Mouse (Mus musculus) MEL (cell line): ENCODE results near the gene Tekt4. TPM values are rescaled to one million over a fixed set of nuclear protein-coding genes. Genes with fewer than 3 reads are reported as not detected.

Experiments used
- DNase-seq: peaks from one replicate; pipeline ENCODE4 v3.0.0; 2011; ENCODE audit warnings: low read depth, low spot score
- H3K27ac ChIP-seq: 2 replicates; pipeline ENCODE4 v1.5.1; 2012; ENCODE audit warnings: low read depth, mild to moderate bottlenecking, control low read depth, low read length, moderate library complexity; ENCODE audit not compliant: control insufficient read depth
- H3K27me3 ChIP-seq, 2 experiments: fragments of 150-350 bp in 1 of 2; sonication (generic) in 1 of 2; 2 replicates each; pipeline ENCODE4 v1.6.1; 2012; ENCODE audit warnings: low read length in 2 of 2, mild to moderate bottlenecking in 2 of 2, improper control_type of control experiment in 1 of 2, moderate library complexity in 1 of 2; ENCODE audit not compliant: insufficient read depth in 2 of 2, control insufficient read depth in 1 of 2
- H3K36me3 ChIP-seq, 2 experiments: 2 replicates each; pipeline ENCODE4 v1.6.1; 2012 to 2014; ENCODE audit warnings: low read length in 2 of 2, improper control_type of control experiment in 1 of 2, inconsistent platforms in 1 of 2, mild to moderate bottlenecking in 1 of 2; ENCODE audit not compliant: insufficient read depth in 2 of 2, control insufficient read depth in 1 of 2
- H3K4me1 ChIP-seq, 2 experiments: fragments of 150-350 bp in 1 of 2; sonication (generic) in 1 of 2; 2 replicates each; pipeline ENCODE4 v1.6.1; 2012; ENCODE audit warnings: low read length in 2 of 2, improper control_type of control experiment in 1 of 2, mild to moderate bottlenecking in 1 of 2; ENCODE audit not compliant: insufficient read depth in 2 of 2, control insufficient read depth in 1 of 2
- H3K4me3 ChIP-seq, 2 experiments: fragments of 150-350 bp in 1 of 2; sonication (generic) in 1 of 2; 2 replicates each; pipeline ENCODE4 v1.5.1; 2012; ENCODE audit warnings: low read depth in 2 of 2, low read length in 2 of 2, mild to moderate bottlenecking in 2 of 2, moderate library complexity in 2 of 2, control low read depth in 1 of 2, improper control_type of control experiment in 1 of 2; ENCODE audit not compliant: control insufficient read depth in 1 of 2, insufficient read depth in 1 of 2
- H3K79me2 ChIP-seq: 2 replicates; pipeline ENCODE4 v1.6.1; 2012; ENCODE audit warnings: mild to moderate bottlenecking, low read length, moderate library complexity; ENCODE audit not compliant: control insufficient read depth, poor library complexity, insufficient read depth
- H3K9ac ChIP-seq: 2 replicates; pipeline ENCODE4 v1.6.1; 2012; ENCODE audit warnings: low read depth, mild to moderate bottlenecking, control low read depth, low read length, moderate library complexity; ENCODE audit not compliant: control insufficient read depth, poor library complexity, severe bottlenecking
- H3K9me3 ChIP-seq: fragments of 150-350 bp; sonication (generic); replicated peaks from 2 replicates; pipeline ENCODE4 v1.6.1; 2012; ENCODE audit warnings: mild to moderate bottlenecking, low read length, improper control_type of control experiment, moderate library complexity; ENCODE audit not compliant: insufficient read depth
- BHLHE40 ChIP-seq: IDR thresholded peaks from 2 replicates; pipeline ENCODE4 v1.6.1; 2012; ENCODE audit warnings: low read depth, mild to moderate bottlenecking, inconsistent platforms, low read length, improper control_type of control experiment, borderline replicate concordance
- CHD1 ChIP-seq: IDR thresholded peaks from 2 replicates; pipeline ENCODE4 v1.6.1; 2012; ENCODE audit warnings: low read depth, mild to moderate bottlenecking, inconsistent platforms, low read length, improper control_type of control experiment
- ELF1 ChIP-seq: IDR thresholded peaks from 2 replicates; pipeline ENCODE4 v1.6.1; 2014; ENCODE audit warnings: low read depth, mild to moderate bottlenecking, inconsistent platforms, low read length, improper control_type of control experiment, moderate library complexity
- EP300 ChIP-seq, 2 experiments: IDR thresholded peaks; 2 replicates each; pipeline ENCODE4 v1.6.1; 2011; ENCODE audit warnings: improper control_type of control experiment in 2 of 2, low read length in 2 of 2, low read depth in 1 of 2, mild to moderate bottlenecking in 1 of 2
- ETS1 ChIP-seq: IDR thresholded peaks from 2 replicates; pipeline ENCODE4 v1.6.1; 2012; ENCODE audit warnings: low read depth, mild to moderate bottlenecking, inconsistent platforms, low read length, improper control_type of control experiment, moderate library complexity
- HCFC1 ChIP-seq: IDR thresholded peaks from 2 replicates; pipeline ENCODE4 v1.6.1; 2012; ENCODE audit warnings: low read depth, mild to moderate bottlenecking, inconsistent platforms, low read length, improper control_type of control experiment, moderate library complexity
- MAFK ChIP-seq: IDR thresholded peaks from 2 replicates; pipeline ENCODE4 v1.6.1; 2011; ENCODE audit warnings: low read depth, mild to moderate bottlenecking, low read length, improper control_type of control experiment, borderline replicate concordance
- MAX ChIP-seq: IDR thresholded peaks from 2 replicates; pipeline ENCODE4 v1.6.1; 2011; ENCODE audit warnings: low read length, improper control_type of control experiment
- MAZ ChIP-seq: IDR thresholded peaks from 2 replicates; pipeline ENCODE4 v1.6.1; 2012; ENCODE audit warnings: low read depth, mild to moderate bottlenecking, inconsistent platforms, low read length, improper control_type of control experiment
- MEF2A ChIP-seq: IDR thresholded peaks from 2 replicates; pipeline ENCODE4 v1.6.1; 2014; ENCODE audit warnings: low read depth, mild to moderate bottlenecking, inconsistent platforms, low read length, improper control_type of control experiment; ENCODE audit not compliant: poor library complexity, insufficient replicate concordance, severe bottlenecking; ENCODE audit errors: extremely low read depth
- MYB ChIP-seq: IDR thresholded peaks from 2 replicates; pipeline ENCODE4 v1.6.1; 2011; ENCODE audit warnings: mild to moderate bottlenecking, low read depth, low read length, improper control_type of control experiment
- NELFE ChIP-seq: IDR thresholded peaks from 2 replicates; pipeline ENCODE4 v1.6.1; 2011; ENCODE audit warnings: low read depth, low read length, improper control_type of control experiment
- POLR2A ChIP-seq, 2 experiments: IDR thresholded peaks; 2 replicates each; pipeline ENCODE4 v1.6.1; 2011 to 2012; ENCODE audit warnings: low read length in 2 of 2, mild to moderate bottlenecking in 2 of 2, control low read depth in 1 of 2, improper control_type of control experiment in 1 of 2, low read depth in 1 of 2, moderate library complexity in 1 of 2; ENCODE audit not compliant: control insufficient read depth in 1 of 2, insufficient read depth in 1 of 2, poor library complexity in 1 of 2
- RAD21 ChIP-seq: IDR thresholded peaks from 2 replicates; pipeline ENCODE4 v1.6.1; 2011; ENCODE audit warnings: mild to moderate bottlenecking, low read depth, low read length, improper control_type of control experiment
- TBP ChIP-seq: IDR thresholded peaks from 2 replicates; pipeline ENCODE4 v1.8.0; 2011; ENCODE audit warnings: low read depth, low read length, improper control_type of control experiment
- TCF12 ChIP-seq: IDR thresholded peaks from 2 replicates; pipeline ENCODE4 v1.6.1; 2014; ENCODE audit warnings: low read depth, mild to moderate bottlenecking, inconsistent platforms, low read length, improper control_type of control experiment, moderate library complexity
- UBTF ChIP-seq: IDR thresholded peaks from 2 replicates; pipeline ENCODE4 v1.6.1; 2012; ENCODE audit warnings: low read depth, mild to moderate bottlenecking, inconsistent platforms, low read length, improper control_type of control experiment, moderate library complexity, borderline replicate concordance; ENCODE audit not compliant: insufficient read depth
- ZMIZ1 ChIP-seq: IDR thresholded peaks from 2 replicates; pipeline ENCODE4 v1.6.1; 2012; ENCODE audit warnings: low read depth, mild to moderate bottlenecking, inconsistent platforms, low read length, improper control_type of control experiment, moderate library complexity
- ZNF384 ChIP-seq: IDR thresholded peaks from 2 replicates; pipeline ENCODE4 v1.6.1; 2012; ENCODE audit warnings: low read depth, mild to moderate bottlenecking, inconsistent platforms, low read length, improper control_type of control experiment
- polyA plus RNA-seq, 2 experiments: library from polyadenylated mRNA; stranded (reverse) in 1 of 2; unstranded in 1 of 2; fragments of >175 nt in 1 of 2; fragments of >200 nt in 1 of 2; gene quantifications; 2 replicates each; pipeline versions ENCODE4 v1.2.1 to v1.2.4; 2012; ENCODE audit warnings: low replicate concordance in 2 of 2, low read depth in 1 of 2; ENCODE audit not compliant: insufficient read length in 2 of 2, insufficient read depth in 1 of 2, missing spikeins in 1 of 2
- total RNA-seq: library from RNA; depleted of rRNA; stranded (reverse); fragments of 300-350 nt; gene quantifications from 2 replicates; pipeline ENCODE4 v1.2.3, GENCODE M21; 2012

Tekt4 gene
- total and polyA plus RNA-seq, 3 experiments: not detected

DNA sequence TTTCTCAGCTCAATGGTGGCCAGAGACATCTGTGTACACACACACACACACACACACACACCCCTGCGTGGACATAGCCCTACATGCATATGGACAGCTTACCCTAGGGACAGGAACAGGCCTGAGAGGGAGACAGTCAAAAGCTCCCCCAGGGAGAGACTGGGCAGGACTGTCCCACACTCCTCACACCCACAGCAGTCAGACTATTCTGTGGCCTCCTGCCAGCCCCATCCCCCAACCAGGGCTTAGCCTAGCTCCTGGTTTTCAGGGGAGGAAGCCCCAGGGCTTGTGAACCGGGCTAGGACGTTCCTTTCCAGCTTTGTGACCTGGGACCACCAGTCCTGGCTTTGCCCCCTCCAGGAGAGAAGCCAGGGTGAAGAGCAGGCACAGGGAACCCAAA lies 38.2 kb upstream of the Tekt4 start:
- no peak overlapping the region for H3K27ac ChIP-seq
- H3K79me2 ChIP-seq: no peaks in the 10 kb centered on the region
- no peak overlapping the region for H3K4me3 ChIP-seq
- TF ChIP-seq POLR2A (IDR thresholded peaks at IDR 0.05; ENCODE audit: control insufficient read depth in 1 of 2, insufficient read depth in 1 of 2, low read depth in 1 of 2, low read length in 2 of 2, poor library complexity in 1 of 2) (no peak), ZMIZ1 (no peak), HCFC1 (no peak), MEF2A (no peak), ZNF384 (no peak), MAZ (no peak), MAX (no peak)
- no peak for DNase-seq
- H3K27me3 ChIP-seq: no peaks in the 10 kb centered on the region
- H3K9ac ChIP-seq: no peak overlapping the region
- no peaks in the 10 kb centered on the region for H3K4me1 ChIP-seq
- no peaks in the 10 kb centered on the region for H3K36me3 ChIP-seq
- H3K9me3 ChIP-seq: no peaks in the 10 kb centered on the region

DNA sequence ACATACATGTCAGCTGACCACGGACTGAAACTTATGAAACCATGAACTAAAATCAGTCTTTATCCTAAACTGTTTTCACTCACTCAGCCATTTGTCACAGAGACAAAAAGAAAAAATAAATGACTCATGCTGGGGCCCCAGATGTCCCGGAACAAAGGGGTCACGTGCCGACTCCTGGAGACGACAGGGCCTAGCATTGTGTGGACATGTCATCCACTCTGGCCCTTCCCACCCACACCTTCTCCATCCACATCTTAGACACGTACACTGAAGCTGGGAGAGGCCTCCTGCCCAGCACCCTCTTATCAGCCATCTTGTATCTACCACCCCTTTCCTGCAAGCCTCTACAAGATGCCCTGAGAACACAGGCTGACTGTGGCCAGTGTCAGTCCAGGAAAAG lies 36.4 kb upstream of the Tekt4 start:
- no peaks in the 10 kb centered on the region for H3K27me3 ChIP-seq
- no peak for TF ChIP-seq ETS1
- no peak for TF ChIP-seq RAD21
- TF ChIP-seq TCF12: no peak

GRCm38 (mm10) chr17:25418926-25419325 lies 35.5 kb upstream of the Tekt4 start:
- no peak for TF ChIP-seq BHLHE40
- TF ChIP-seq MAFK: no peak
- no peak for TF ChIP-seq ZNF384
- no peak for TF ChIP-seq EP300 (IDR thresholded peaks at IDR 0.05; ENCODE audit: low read depth in 1 of 2, low read length in 2 of 2)
- no peak for TF ChIP-seq UBTF
- no peak for TF ChIP-seq CHD1
- no peak for TF ChIP-seq MYB
- TF ChIP-seq ELF1: no peak
- TF ChIP-seq TBP: no peak
- TF ChIP-seq NELFE: no peak
- no peak for TF ChIP-seq HCFC1
- no peaks in the 10 kb centered on the region for H3K27me3 ChIP-seq

More for the DNA sequence above, 36.4 kb upstream of the Tekt4 start:
- H3K9ac ChIP-seq: no peak overlapping the region
- no peak overlapping the region for H3K27ac ChIP-seq
- no peaks in the 10 kb centered on the region for H3K79me2 ChIP-seq
- no peaks in the 10 kb centered on the region for H3K36me3 ChIP-seq
- no peaks in the 10 kb centered on the region for H3K4me1 ChIP-seq
- H3K9me3 ChIP-seq: no peaks in the 10 kb centered on the region
- no peak overlapping the region for H3K4me3 ChIP-seq
- DNase-seq: no peak

More at GRCm38 (mm10) chr17:25418926-25419325, 35.5 kb upstream of the Tekt4 start:
- Histone ChIP-seq H3K27ac (no peak overlapping the region), H3K4me1 (no peaks in the 10 kb centered on the region), H3K9me3 (no peaks in the 10 kb centered on the region), H3K79me2 (no peaks in the 10 kb centered on the region), H3K4me3 (no peak overlapping the region), H3K36me3 (no peaks in the 10 kb centered on the region), H3K9ac (no peak overlapping the region)
- DNase-seq: no peak
